Mouse (Mus musculus): ENCODE results near the gene March5. TPM values are rescaled to one million over a fixed set of nuclear protein-coding genes. Genes with fewer than 3 reads are reported as not detected.
A peak's percentile ranks its signal among the peaks of the same experiment; 100 is the strongest.
"Not testable (repeated sequence)": the region's sequence is repeated elsewhere in the genome, so short reads cannot be mapped to it uniquely, and the experiment has no call there.

March5 gene
- polyA plus RNA-seq, 1 experiment from 2014 or later, result 159 TPM

GRCm38 (mm10) chr19:37188366-37188948 lies 18.9 kb upstream of the March5 start:
- 79% methylated on average over 4 of the region's 4 CpGs for WGBS
- Histone ChIP-seq H3K27me3 (no peaks in the 10 kb centered on the region), H3K4me1 (no peaks in the 10 kb centered on the region), H3K27ac (no peak overlapping the region), H3K9me3 (no peaks in the 10 kb centered on the region), H3K36me3 (replicated peaks) (no peaks in the 10 kb centered on the region), H3K4me2 (no peak overlapping the region), H3K4me3 (replicated peaks) (no peak overlapping the region), H3K9ac (no peak overlapping the region)
- no peak for ATAC-seq (ENCODE audit: low FRiP score)

- Histone ChIP-seq H3K36me3 (replicated peaks) (no peaks in the 10 kb centered on the region), H3K27me3 (no peaks in the 10 kb centered on the region), H3K27ac (no peak overlapping the region), H3K9me3 (no peaks in the 10 kb centered on the region), H3K9ac (no peak overlapping the region), H3K4me3 (replicated peaks) (no peak overlapping the region), H3K4me1 (no peaks in the 10 kb centered on the region), H3K4me2 (no peak overlapping the region)
- WGBS, result 88% methylated on average over 5 of the region's 5 CpGs
- ATAC-seq (ENCODE audit: low FRiP score), result no peak
Observed at GRCm38 (mm10) chr19:37192475-37193058, 14.8 kb upstream of the March5 start.

GRCm38 (mm10) chr19:37198165-37198880 lies 9.0 kb upstream of the March5 start:
- no peak for ATAC-seq (ENCODE audit: low FRiP score)

GRCm38 (mm10) chr19:37199889-37200288 lies 7.5 kb upstream of the March5 start:
- 74% methylated on average over 2 of the region's 2 CpGs for WGBS
- no peaks in the 10 kb centered on the region for H3K27me3 ChIP-seq
- no peaks in the 10 kb centered on the region for H3K36me3 ChIP-seq (replicated peaks)
- H3K27ac ChIP-seq, result no peak overlapping the region
- ATAC-seq (ENCODE audit: low FRiP score), result no peak
- H3K9me3 ChIP-seq, result no peaks in the 10 kb centered on the region
- no peak overlapping the region for H3K4me3 ChIP-seq (replicated peaks)
- H3K4me2 ChIP-seq, result no peak overlapping the region
- H3K9ac ChIP-seq, result no peak overlapping the region
- H3K4me1 ChIP-seq, result no peaks in the 10 kb centered on the region

More at GRCm38 (mm10) chr19:37198165-37198880, 9.0 kb upstream of the March5 start:
- H3K9ac ChIP-seq, result no peak overlapping the region
- H3K4me2 ChIP-seq, result no peak overlapping the region
- no peaks in the 10 kb centered on the region for H3K27me3 ChIP-seq
- H3K9me3 ChIP-seq, result no peaks in the 10 kb centered on the region
- WGBS, result 91% methylated on average over 1 of the region's 1 CpGs
- H3K4me1 ChIP-seq, result no peaks in the 10 kb centered on the region
- no peaks in the 10 kb centered on the region for H3K36me3 ChIP-seq (replicated peaks)
- H3K4me3 ChIP-seq (replicated peaks), result no peak overlapping the region
- H3K27ac ChIP-seq, result no peak overlapping the region

- Histone ChIP-seq H3K9me3 (no peaks in the 10 kb centered on the region), H3K4me1 (0 out of 2 replicates have a peak, but pooled peaks cover under 1% of the 10 kb centered on the region), H3K4me2 (no peak overlapping the region), H3K27ac (no peak overlapping the region), H3K27me3 (no peaks in the 10 kb centered on the region; the same call in 1 of the 2 replicates), H3K36me3 (replicated peaks) (no peaks in the 10 kb centered on the region), H3K4me3 (replicated peaks) (no peak overlapping the region), H3K9ac (no peak overlapping the region)
- WGBS, result 92% methylated on average over 1 of the region's 1 CpGs
- no peak for ATAC-seq (ENCODE audit: low FRiP score)
Observed at GRCm38 (mm10) chr19:37203371-37203770, 4.0 kb upstream of the March5 start.

GRCm38 (mm10) chr19:37205155-37205554 lies 2.2 kb upstream of the March5 start:
- H3K27me3 ChIP-seq; ATAC-seq (ENCODE audit: low FRiP score): not testable (repeated sequence)

GRCm38 (mm10) chr19:37206641-37207302 lies 571 bp upstream of the March5 start:
- WGBS, result under 1% methylated on average over 47 of the region's 47 CpGs
- peak overlapping the region; percentile 89; the same call in 1 of the 2 replicates for H3K27ac ChIP-seq

More at GRCm38 (mm10) chr19:37205155-37205554, 2.2 kb upstream of the March5 start:
- H3K36me3 ChIP-seq (replicated peaks); H3K27ac ChIP-seq; H3K9ac ChIP-seq; H3K9me3 ChIP-seq; H3K4me3 ChIP-seq (replicated peaks); H3K4me2 ChIP-seq: not testable (repeated sequence)
- H3K4me1 ChIP-seq, result peaks cover 15% of the 10 kb centered on the region

GRCm38 (mm10) chr19:37208176-37208755 lies 923 bp downstream of the March5 start, which contains the start of gene Cpeb3:
TSS of gene Cpeb3 (minus strand) at chr19:37208601.
- H3K36me3 ChIP-seq (replicated peaks), result peaks cover 35% of the 10 kb centered on the region
- peak within 1 kb of the TSS; percentile 96 for H3K4me2 ChIP-seq
- ATAC-seq (ENCODE audit: low FRiP score), result no peak
- no peaks in the 10 kb centered on the region; the same call in 1 of the 2 replicates for H3K27me3 ChIP-seq
- H3K27ac ChIP-seq, result peak within 1 kb of the TSS; percentile 89
- no peaks in the 10 kb centered on the region for H3K9me3 ChIP-seq
- peak within 1 kb of the TSS; percentile 99 for H3K9ac ChIP-seq
- 1% methylated on average over 15 of the region's 15 CpGs for WGBS
- peak within 1 kb of the TSS; percentile 100 for H3K4me3 ChIP-seq (replicated peaks)
- H3K4me1 ChIP-seq, result peaks cover 15% of the 10 kb centered on the region

More at GRCm38 (mm10) chr19:37206641-37207302, 571 bp upstream of the March5 start:
- Histone ChIP-seq H3K4me3 (replicated peaks) (peak overlapping the region; percentile 100), H3K9me3 (no peaks in the 10 kb centered on the region), H3K9ac (peak overlapping the region; percentile 99), H3K27me3 (no peaks in the 10 kb centered on the region; the same call in 1 of the 2 replicates), H3K4me1 (peaks cover 15% of the 10 kb centered on the region), H3K36me3 (replicated peaks) (peaks cover 20% of the 10 kb centered on the region), H3K4me2 (peak overlapping the region; percentile 96)
- ATAC-seq (ENCODE audit: low FRiP score), result peak; percentile 79

GRCm38 (mm10) chr19:37208986-37209385 lies 1.6 kb downstream of the March5 start:
- no peak for ATAC-seq (ENCODE audit: low FRiP score)
- peaks cover 15% of the 10 kb centered on the region for H3K4me1 ChIP-seq
- 89% methylated on average over 7 of the region's 7 CpGs for WGBS
- no peaks in the 10 kb centered on the region; the same call in 1 of the 2 replicates for H3K27me3 ChIP-seq
- peak overlapping the region; percentile 100 for H3K4me3 ChIP-seq (replicated peaks)
- peaks cover 35% of the 10 kb centered on the region for H3K36me3 ChIP-seq (replicated peaks)
- H3K4me2 ChIP-seq, result peak overlapping the region; percentile 96
- H3K27ac ChIP-seq, result no peak overlapping the region
- H3K9me3 ChIP-seq, result no peaks in the 10 kb centered on the region
- H3K9ac ChIP-seq, result peak overlapping the region; percentile 99

GRCm38 (mm10) chr19:37209467-37210128 lies 2.3 kb downstream of the March5 start:
- H3K9me3 ChIP-seq, result no peaks in the 10 kb centered on the region
- H3K4me1 ChIP-seq, result peaks cover 15% of the 10 kb centered on the region
- H3K4me2 ChIP-seq, result peak overlapping the region; percentile 96
- peaks cover 35% of the 10 kb centered on the region for H3K36me3 ChIP-seq (replicated peaks)
- H3K9ac ChIP-seq, result no peak overlapping the region
- WGBS, result 85% methylated on average over 8 of the region's 8 CpGs
- H3K27ac ChIP-seq, result no peak overlapping the region
- no peak for ATAC-seq (ENCODE audit: low FRiP score)
- H3K4me3 ChIP-seq (replicated peaks), result peak overlapping the region; percentile 100; the same call in 1 of the 2 replicates
- H3K27me3 ChIP-seq, result no peaks in the 10 kb centered on the region; the same call in 1 of the 2 replicates

GRCm38 (mm10) chr19:37210457-37210856 lies 3.1 kb downstream of the March5 start:
- Histone ChIP-seq H3K27me3 (no peaks in the 10 kb centered on the region; the same call in 1 of the 2 replicates), H3K9ac (no peak overlapping the region), H3K4me1 (peaks cover 15% of the 10 kb centered on the region), H3K27ac (no peak overlapping the region), H3K36me3 (replicated peaks) (peaks cover 39% of the 10 kb centered on the region), H3K9me3 (no peaks in the 10 kb centered on the region), H3K4me2 (no peak overlapping the region), H3K4me3 (replicated peaks) (no peak overlapping the region)
- 95% methylated on average over 4 of the region's 4 CpGs for WGBS
- ATAC-seq (ENCODE audit: low FRiP score), result no peak
